8 mouse cellular contexts compared by ENCODE assay signal in genomic region chr7:133620721-133621120, GRCm38 (mm10). TPM values are rescaled to one million over a fixed set of nuclear protein-coding genes. Genes with fewer than 3 reads are reported as not detected.
DNase-seq lines count a peak whose midpoint lies in the region; ATAC-seq and TF ChIP-seq lines count a peak whose summit lies in the region.

No protein-coding gene starts in this region.

- H3K4me1 ChIP-seq in cerebellum, adult 2 months (ENCODE audit: control insufficient read depth, insufficient read depth, low read length), result peaks cover 3% of the 10 kb centered on the region; the same call in 1 of the 2 replicates
- peaks cover 3% of the 10 kb centered on the region; the same call in 1 of the 2 replicates for H3K4me1 ChIP-seq in lung, embryonic 15.5 days
- H3K4me1 ChIP-seq in intestine, embryonic 15.5 days (replicated peaks), result no peaks in the 10 kb centered on the region
- no peaks in the 10 kb centered on the region for H3K4me1 ChIP-seq in olfactory bulb, adult 2 months (ENCODE audit: control insufficient read depth, insufficient read depth, low read length)

- peak; percentile 59; the same call in 1 of the 2 replicates for ATAC-seq in lung, embryonic 15.5 days (ENCODE audit: borderline replicate concordance, extremely low read depth, low FRiP score, low TSS enrichment)
- ATAC-seq in intestine, embryonic 15.5 days, result peak; percentile 59

- H3K27ac ChIP-seq in cerebellum, adult 2 months (ENCODE audit: insufficient read depth, low read length), result no peak overlapping the region
- H3K27ac ChIP-seq in lung, embryonic 15.5 days, result no peak overlapping the region
- H3K27ac ChIP-seq in intestine, embryonic 15.5 days, result no peak overlapping the region
- no peak overlapping the region for H3K27ac ChIP-seq in olfactory bulb, adult 2 months (ENCODE audit: insufficient read depth, low read depth, low read length)

- H3K4me3 ChIP-seq in cerebellum, adult 2 months (replicated peaks; ENCODE audit: insufficient read depth, low read depth, low read length), result no peak overlapping the region
- H3K4me3 ChIP-seq in lung, embryonic 15.5 days, result no peak overlapping the region
- no peak overlapping the region for H3K4me3 ChIP-seq in intestine, embryonic 15.5 days (replicated peaks)
- H3K4me3 ChIP-seq in olfactory bulb, adult 2 months (ENCODE audit: insufficient read depth, low read depth, low read length), result no peak overlapping the region

- 23% methylated on average over 11 of the region's 11 CpGs for WGBS in cerebellum, adult 2 months
- WGBS in lung, embryonic 15.5 days, result 36% methylated on average over 11 of the region's 11 CpGs
- 22% methylated on average over 11 of the region's 11 CpGs for WGBS in intestine, embryonic 15.5 days
- 16% methylated on average over 11 of the region's 11 CpGs for WGBS in olfactory bulb, adult 2 months

- TF ChIP-seq POLR2A in cerebellum, adult 2 months (IDR thresholded peaks at IDR 0.05; ENCODE audit: borderline replicate concordance, insufficient read depth, low read length), result no peak
- TF ChIP-seq POLR2A in olfactory bulb, adult 2 months (IDR thresholded peaks at IDR 0.05; ENCODE audit: insufficient read depth, low read depth, low read length), result no peak

- no peaks in the 10 kb centered on the region for H3K36me3 ChIP-seq in lung, embryonic 15.5 days
- H3K36me3 ChIP-seq in intestine, embryonic 15.5 days, result no peaks in the 10 kb centered on the region

- no peaks in the 10 kb centered on the region for H3K9me3 ChIP-seq in lung, embryonic 15.5 days
- no peaks in the 10 kb centered on the region for H3K9me3 ChIP-seq in intestine, embryonic 15.5 days

- peak overlapping the region; percentile 37; the same call in 1 of the 2 replicates for H3K4me2 ChIP-seq in lung, embryonic 15.5 days
- H3K4me2 ChIP-seq in intestine, embryonic 15.5 days (replicated peaks), result peak overlapping the region; percentile 31; the same call in 1 of the 2 replicates

- TF ChIP-seq CTCF in cerebellum, adult 2 months (IDR thresholded peaks at IDR 0.05; ENCODE audit: borderline replicate concordance, insufficient read depth, low read depth, low read length), result peak; percentile 64
- peak; percentile 27; the same call in 1 of the 2 replicates for TF ChIP-seq CTCF in olfactory bulb, adult 2 months (IDR thresholded peaks at IDR 0.05; ENCODE audit: insufficient read depth, low read depth, low read length)

- H3K27me3 ChIP-seq in cerebellum, adult 2 months (ENCODE audit: control insufficient read depth, insufficient read depth, low read length), result no peaks in the 10 kb centered on the region
- no peaks in the 10 kb centered on the region for H3K27me3 ChIP-seq in lung, embryonic 15.5 days
- no peaks in the 10 kb centered on the region for H3K27me3 ChIP-seq in intestine, embryonic 15.5 days (replicated peaks)

- no peak for DNase-seq in cerebellum, adult 2 months
- DNase-seq in cerebellum, postnatal 4 days (ENCODE audit: low spot score in 2 of 2), result no peak
- no peak for DNase-seq in lung, postnatal 25 days (ENCODE audit: low spot score)
- DNase-seq in cerebellum, adult 9-11 months, result no peak
- DNase-seq in T-cell, adult 2 months (ENCODE audit: low spot score), result no peak

- no peak overlapping the region for H3K9ac ChIP-seq in lung, embryonic 15.5 days
- H3K9ac ChIP-seq in intestine, embryonic 15.5 days, result no peak overlapping the region

RNA-seq across cellular contexts. Expression of gene Edrf1, which starts 16.6 kb away (rescaled TPM):
- 26.3 and 28.3 TPM in 2 replicates for polyA plus RNA-seq in cerebellum, adult 2 months (2012; rRNA removed)
- 18.6 and 18.9 TPM in 2 replicates for polyA plus RNA-seq in lung, embryonic 15.5 days (2015; fragmentation: Nextera tagmentation; extraction: Ambion mirVana)
- 16.9 TPM in 2 replicates for polyA plus RNA-seq in intestine, embryonic 15.5 days (2015; fragmentation: Nextera tagmentation; extraction: Ambion mirVana)
- not detected in 2 replicates for polyA plus RNA-seq in olfactory bulb, adult 2 months (2012; ENCODE audit: insufficient read depth, insufficient read length, low replicate concordance, missing spikeins)

RNA-seq across cellular contexts. Expression of gene Tex36, which starts 18.8 kb away (rescaled TPM):
- 0.35 and 0.41 TPM in 2 replicates for polyA plus RNA-seq in cerebellum, adult 2 months (2012; rRNA removed)
- not detected in 2 replicates for polyA plus RNA-seq in lung, embryonic 15.5 days (2015; fragmentation: Nextera tagmentation; extraction: Ambion mirVana)
- 0.18 TPM in 1 of 2 replicates, not detected in the other for polyA plus RNA-seq in intestine, embryonic 15.5 days (2015; fragmentation: Nextera tagmentation; extraction: Ambion mirVana)
- polyA plus RNA-seq in olfactory bulb, adult 2 months (2012; ENCODE audit: insufficient read depth, insufficient read length, low replicate concordance, missing spikeins), result not detected in 2 replicates

RNA-seq across cellular contexts. Expression of gene Mmp21, which starts 59.1 kb away (rescaled TPM):
- 0.05 TPM in 1 of 2 replicates, not detected in the other for polyA plus RNA-seq in cerebellum, adult 2 months (2012; rRNA removed)
- polyA plus RNA-seq in lung, embryonic 15.5 days (2015; fragmentation: Nextera tagmentation; extraction: Ambion mirVana), result 0.07 and 0.10 TPM in 2 replicates
- 0.09 TPM in 1 of 2 replicates, not detected in the other for polyA plus RNA-seq in intestine, embryonic 15.5 days (2015; fragmentation: Nextera tagmentation; extraction: Ambion mirVana)
- not detected in 2 replicates for polyA plus RNA-seq in olfactory bulb, adult 2 months (2012; ENCODE audit: insufficient read depth, insufficient read length, low replicate concordance, missing spikeins)

Comparison
In these comparisons a context has a peak if more than half of its experiments do, and no peak if none do; other contexts are left out.
1. RNA of gene Edrf1, which starts 16.6 kb away (polyA plus RNA-seq): 26.3 to 28.3 TPM in cerebellum, adult 2 months, 18.6 to 18.9 TPM in lung, embryonic 15.5 days and 16.9 TPM in intestine, embryonic 15.5 days; not detected in olfactory bulb, adult 2 months; every median in the first group is over 10 times any median in the second.